Mouse (Mus musculus) frontal cortex, postnatal 36 days (tissue): Measurements from ENCODE around the gene Usp29.
"Not testable (repeated sequence)": the region's sequence is repeated elsewhere in the genome, so short reads cannot be mapped to it uniquely, and the experiment has no call there.

ENCODE experiments used
- DNase-seq, 2 experiments: peaks; one replicate each; pipeline ENCODE4 v3.0.0; 2022; ENCODE audit warnings: low spot score in 2 of 2

Gene Usp29

DNA sequence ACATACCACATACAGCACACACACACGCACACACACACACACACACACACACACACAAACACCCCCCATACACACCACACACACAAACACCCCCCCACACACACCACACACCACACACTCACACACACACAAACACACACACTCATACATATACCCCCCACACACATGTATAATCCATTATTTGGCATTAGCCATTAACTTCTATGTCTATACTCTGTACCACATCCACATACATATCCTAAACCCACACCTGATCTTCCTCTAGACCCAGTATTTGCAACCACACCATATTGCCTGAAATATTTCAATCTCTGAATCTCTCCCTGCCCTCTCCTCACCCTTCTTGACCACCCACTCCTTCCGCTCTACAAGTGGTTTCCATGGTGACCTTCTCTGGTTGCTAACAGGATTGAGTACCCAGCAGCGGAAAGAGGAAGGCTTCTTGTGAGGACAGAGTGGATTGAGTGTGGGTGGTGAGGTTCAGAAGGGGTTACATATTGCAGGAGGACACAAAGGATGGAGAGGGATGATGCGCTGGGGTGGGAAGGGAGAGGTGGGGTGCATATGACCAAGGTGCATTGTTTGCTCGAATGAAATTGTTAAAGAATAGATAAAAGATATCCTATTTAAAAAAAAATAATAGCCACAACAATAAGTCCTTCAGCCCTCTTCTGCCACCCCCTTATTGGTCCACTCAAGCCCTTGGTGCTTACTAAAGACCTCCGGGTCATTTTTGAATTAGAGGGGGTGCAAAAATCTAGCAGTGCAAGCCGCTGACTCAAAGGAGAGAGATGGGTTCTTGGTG, 195.8 kb downstream of the Usp29 start:
- peak in 1 of 2 experiments; percentile 5 for DNase-seq

GRCm38 (mm10) chr7:6926731-6926995, 196.3 kb downstream of the Usp29 start:
- no peak for DNase-seq

DNA sequence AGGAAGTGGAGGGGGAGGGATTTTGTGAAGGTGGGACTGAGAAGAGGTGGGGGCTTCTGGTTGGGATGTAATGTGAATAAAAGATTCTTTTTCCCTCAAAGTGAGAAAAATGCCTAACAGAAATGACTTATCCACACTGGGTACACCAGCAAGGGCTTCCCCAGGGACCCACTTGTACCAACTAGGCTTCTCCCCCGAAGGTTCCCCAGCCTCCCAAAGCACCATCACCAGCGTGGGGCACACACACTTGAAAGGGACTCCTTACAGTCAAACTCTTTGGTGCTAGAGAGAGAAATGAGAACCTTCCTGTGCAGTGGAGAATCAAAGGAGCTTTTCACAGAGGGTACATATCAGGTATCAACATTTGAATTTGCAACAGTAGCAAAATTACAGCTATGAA, 198.9 kb downstream of the Usp29 start:
- no peak for DNase-seq

DNA sequence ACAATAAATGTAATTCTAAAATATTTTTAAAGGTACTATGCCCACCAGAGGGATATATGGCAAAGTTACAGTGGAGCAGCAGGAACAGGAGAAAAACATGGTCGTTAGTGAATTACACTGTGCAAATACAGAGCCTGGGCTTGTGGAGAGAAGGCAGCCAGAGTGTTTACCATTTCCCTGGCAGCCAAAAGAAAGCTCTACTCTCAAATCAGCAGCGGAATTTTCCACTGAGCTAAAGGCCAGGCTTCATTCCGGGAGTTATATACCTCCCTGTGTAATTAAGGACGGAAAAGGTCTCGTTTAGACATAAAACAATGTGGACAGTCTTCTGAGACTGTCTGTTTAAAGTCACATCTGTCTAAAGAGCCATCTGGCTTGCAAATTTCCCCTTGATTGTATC, 204.4 kb downstream of the Usp29 start:
- DNase-seq: no peak

- peak; percentile 58 to 81 for DNase-seq
These were observed 206.7 kb downstream of the Usp29 start for GRCm38 (mm10) chr7:6937040-6937439.

DNA sequence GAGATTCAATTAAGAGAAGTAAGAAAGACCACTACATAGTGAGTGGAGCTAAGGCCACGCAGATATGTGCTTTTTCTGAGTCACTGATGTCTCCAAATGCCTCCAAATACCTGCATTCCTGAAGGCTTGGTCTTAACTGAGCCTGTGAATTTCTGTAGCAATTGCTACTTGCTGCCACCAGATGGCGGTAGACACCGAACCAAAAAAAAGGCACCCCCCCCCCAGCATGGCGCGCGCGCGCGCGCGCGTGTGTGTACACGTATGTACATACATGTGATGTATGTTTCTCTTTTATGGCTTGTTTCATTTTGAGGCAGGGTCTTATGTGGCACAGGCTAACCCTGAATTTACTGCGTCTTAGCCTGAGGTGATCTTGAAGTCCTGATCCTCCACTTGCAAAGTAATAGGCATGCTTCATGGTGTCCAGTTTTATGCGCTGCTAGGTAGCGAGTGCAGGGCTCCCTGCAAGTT, 210.4 kb downstream of the Usp29 start:
- peak in 1 of 2 experiments; percentile 5 for DNase-seq

DNA sequence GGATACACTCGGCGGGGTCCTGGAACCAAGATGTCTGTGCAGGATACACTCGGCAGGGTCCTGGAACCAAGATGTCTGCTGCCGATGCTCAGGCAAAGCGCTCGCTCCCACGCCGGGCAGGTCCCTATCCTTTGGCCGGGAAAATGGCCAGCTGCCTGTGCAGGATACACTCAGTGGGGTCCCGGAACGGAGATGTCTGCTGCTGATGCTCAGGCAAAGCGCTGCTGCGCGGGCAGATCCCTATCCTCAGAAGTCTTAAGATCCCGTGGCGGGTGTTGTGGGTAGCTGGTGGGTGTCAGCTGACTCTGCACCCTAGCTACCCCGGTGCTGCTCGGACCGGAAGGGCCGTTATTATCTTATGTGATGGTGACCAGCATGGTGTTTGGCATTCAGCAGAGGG, 217.7 kb downstream of the Usp29 start:
- DNase-seq: not testable (repeated sequence)

GRCm38 (mm10) chr7:6956576-6956975, 226.2 kb downstream of the Usp29 start:
- no peak for DNase-seq

DNA sequence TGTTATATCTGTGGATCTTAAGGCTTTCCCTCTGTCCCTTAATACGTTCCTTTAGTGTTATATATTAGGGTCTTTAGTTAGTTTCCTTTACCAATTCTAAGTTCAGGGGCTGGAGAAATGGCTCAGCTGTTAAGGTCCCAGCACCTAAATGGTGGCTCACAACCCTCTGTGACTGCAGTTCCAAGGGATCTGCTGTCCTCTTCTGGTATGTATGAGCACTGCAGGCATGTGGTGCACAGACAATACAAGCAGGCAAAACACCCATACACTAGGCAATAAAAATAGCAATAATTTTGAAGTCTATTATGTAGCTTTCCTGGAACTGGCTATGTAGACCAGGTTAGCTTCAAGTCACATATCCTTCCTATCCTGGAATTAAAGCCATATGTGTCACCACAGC, 228.2 kb downstream of the Usp29 start:
- no peak for DNase-seq

DNA sequence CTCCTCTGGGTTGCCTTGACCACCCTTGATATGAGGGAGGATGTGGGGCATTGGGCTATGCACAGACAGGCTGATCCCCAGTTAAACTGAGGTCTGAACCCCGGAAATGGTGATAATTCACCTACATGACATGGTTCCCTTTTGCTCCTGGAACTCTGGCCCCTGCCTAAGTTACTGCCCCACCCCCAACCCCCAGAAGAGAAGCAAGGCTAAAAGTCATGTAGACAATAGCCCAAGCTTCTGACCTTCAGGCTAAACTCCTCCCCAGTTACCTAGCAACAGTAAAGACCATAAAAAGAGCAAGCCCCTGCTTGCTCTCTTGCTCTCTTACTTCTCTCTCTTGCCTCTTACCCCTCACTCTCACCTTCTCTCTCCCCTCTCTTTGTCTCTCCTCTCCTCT, 243.2 kb downstream of the Usp29 start:
- DNase-seq: no peak

- DNase-seq: no peak
These were observed 246.5 kb downstream of the Usp29 start for GRCm38 (mm10) chr7:6976890-6977289.

DNA sequence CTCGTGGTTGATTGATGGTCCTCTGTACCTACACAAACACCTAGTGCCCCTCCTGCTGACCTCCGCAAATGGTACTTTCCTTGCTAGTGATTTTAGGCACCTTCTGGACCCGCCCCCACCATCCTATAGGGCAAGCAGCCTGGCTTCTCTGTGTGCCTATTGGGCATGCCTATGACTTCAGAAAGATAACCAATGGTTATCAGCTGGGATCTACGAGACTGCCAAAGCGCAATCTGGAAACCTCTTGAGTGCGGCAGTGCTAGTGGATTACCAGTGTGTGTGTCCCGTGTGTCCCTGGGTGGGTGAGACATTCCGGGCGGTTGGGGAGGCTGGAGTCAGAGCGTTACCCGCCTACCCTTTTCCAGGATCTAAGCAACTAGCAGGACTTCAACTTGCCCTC, 264.9 kb downstream of the Usp29 start, which contains the start of gene Aurkc:
Gene Aurkc (plus strand): TSS at position 50 of the 400 bp plus-strand sequence.
- DNase-seq: not testable (repeated sequence)

GRCm38 (mm10) chr7:6998914-6999313, 268.5 kb downstream of the Usp29 start:
- DNase-seq: not testable (repeated sequence)

GRCm38 (mm10) chr7:7005441-7005840, 275.1 kb downstream of the Usp29 start:
- DNase-seq: not testable (repeated sequence)
